Mouse (Mus musculus) cerebellum, adult 9-11 months (tissue): Measurements from ENCODE around the gene Ifna16.

ENCODE experiments used
- DNase-seq: peaks from one replicate; pipeline ENCODE4 v3.0.0; 2022

Gene Ifna16

GRCm38 (mm10) chr4:88676824-88677223, at the start of gene Ifna16:
Gene Ifna16 (minus strand): TSS chr4:88676924.
- DNase-seq = no peak

- peak; percentile 12 for DNase-seq
Measured at GRCm38 (mm10) chr4:88723497-88724090, 46.9 kb upstream of the Ifna16 start.

- peak; percentile 95 for DNase-seq
Measured at GRCm38 (mm10) chr4:88721791-88722721, 45.3 kb upstream of the Ifna16 start, which contains the start of the genes Gm26566 and Klhl9. Gene Gm26566 (plus strand): TSS chr4:88721805. Gene Klhl9 (minus strand): TSS chr4:88722465.

- DNase-seq = no peak
Measured at GRCm38 (mm10) chr4:88718715-88719114, 42.0 kb upstream of the Ifna16 start.

GRCm38 (mm10) chr4:88715059-88715458, 38.3 kb upstream of the Ifna16 start:
- DNase-seq = peak; percentile 8

- DNase-seq = no peak
Measured at GRCm38 (mm10) chr4:88714281-88714680, 37.6 kb upstream of the Ifna16 start.

GRCm38 (mm10) chr4:88707128-88707826, 30.6 kb upstream of the Ifna16 start:
- DNase-seq = no peak

- no peak for DNase-seq
Measured at GRCm38 (mm10) chr4:88705924-88706323, 29.2 kb upstream of the Ifna16 start.

- DNase-seq = no peak
Measured at GRCm38 (mm10) chr4:88699301-88699700, 22.6 kb upstream of the Ifna16 start.

GRCm38 (mm10) chr4:88698781-88699180, 22.1 kb upstream of the Ifna16 start:
- DNase-seq = no peak

- DNase-seq = no peak
Measured at GRCm38 (mm10) chr4:88697753-88698152, 21.0 kb upstream of the Ifna16 start.

- no peak for DNase-seq
Measured at GRCm38 (mm10) chr4:88697108-88697507, 20.4 kb upstream of the Ifna16 start.

- DNase-seq = peak; percentile 67
Measured at GRCm38 (mm10) chr4:88696237-88696884, 19.6 kb upstream of the Ifna16 start.

- DNase-seq = no peak
Measured at GRCm38 (mm10) chr4:88693392-88693791, 16.7 kb upstream of the Ifna16 start.

- DNase-seq = no peak
Measured at GRCm38 (mm10) chr4:88692537-88692936, 15.8 kb upstream of the Ifna16 start.

- no peak for DNase-seq
Measured at GRCm38 (mm10) chr4:88691259-88691658, 14.5 kb upstream of the Ifna16 start, which contains the start of gene Ifnab. Gene Ifnab (minus strand): TSS chr4:88691359.

GRCm38 (mm10) chr4:88683812-88684211, 7.1 kb upstream of the Ifna16 start, which contains the start of gene Ifna2:
Gene Ifna2 (minus strand): TSS chr4:88683912.
- no peak for DNase-seq

- DNase-seq = no peak
Measured at GRCm38 (mm10) chr4:88681353-88681752, 4.6 kb upstream of the Ifna16 start.

GRCm38 (mm10) chr4:88680362-88680761, 3.6 kb upstream of the Ifna16 start:
- DNase-seq = no peak

- DNase-seq = no peak
Measured at GRCm38 (mm10) chr4:88655461-88655860, 21.3 kb downstream of the Ifna16 start.

- no peak for DNase-seq
Measured at GRCm38 (mm10) chr4:88653644-88654043, 23.1 kb downstream of the Ifna16 start.

GRCm38 (mm10) chr4:88644359-88644758, 32.4 kb downstream of the Ifna16 start, which contains the start of gene Ifna13:
Gene Ifna13 (minus strand): TSS chr4:88644459.
- DNase-seq = no peak

- no peak for DNase-seq
Measured at GRCm38 (mm10) chr4:88642526-88642925, 34.2 kb downstream of the Ifna16 start.
